Mouse (Mus musculus) heart, adult 18-20 months (tissue): ENCODE data around the gene Wdr77. TPM values are rescaled to one million over a fixed set of nuclear protein-coding genes. Genes with fewer than 3 reads are reported as not detected.
A peak's percentile ranks its signal among the peaks of the same experiment; 100 is the strongest.
"Not testable (repeated sequence)": the region's sequence is repeated elsewhere in the genome, so short reads cannot be mapped to it uniquely, and the experiment has no call there.

Experiments used
- DNase-seq, 2 experiments: peaks; one replicate each; pipeline ENCODE4 v3.0.0; 2021 to 2022; ENCODE audit warnings: mixed read lengths in 1 of 2
- total RNA-seq, 2 experiments: library from RNA; stranded (reverse); gene quantifications; 2 replicates each; pipeline ENCODE4 v1.2.3; 2021

The Wdr77 gene
- total RNA-seq, 2 experiments from 2014 or later, result 40.8 to 51.0 TPM

- no peak for DNase-seq
These were observed 23.1 kb upstream of the Wdr77 start for GRCm38 (mm10) chr3:105936111-105936510.

GRCm38 (mm10) chr3:105951348-105951747, 7.8 kb upstream of the Wdr77 start:
- no peak for DNase-seq

GRCm38 (mm10) chr3:105957235-105957634, 1.9 kb upstream of the Wdr77 start:
- no peak for DNase-seq

GRCm38 (mm10) chr3:105958204-105958603, 965 bp upstream of the Wdr77 start:
- DNase-seq, result no peak

- DNase-seq, result no peak
These were observed 416 bp downstream of the Wdr77 start for GRCm38 (mm10) chr3:105959585-105959984.

- no peak for DNase-seq
These were observed 830 bp downstream of the Wdr77 start, which contains the start of gene Atp5f1 for GRCm38 (mm10) chr3:105959999-105960398. Gene Atp5f1 (minus strand): TSS chr3:105960099.

GRCm38 (mm10) chr3:105960700-105961099, 1.5 kb downstream of the Wdr77 start:
- no peak for DNase-seq

- DNase-seq, result no peak
These were observed 12.8 kb downstream of the Wdr77 start for GRCm38 (mm10) chr3:105971831-105972446.

GRCm38 (mm10) chr3:105973411-105973810, 14.2 kb downstream of the Wdr77 start, which contains the start of gene Ovgp1:
Gene Ovgp1 (plus strand): TSS chr3:105973711.
- no peak for DNase-seq

GRCm38 (mm10) chr3:105974174-105974573, 15.0 kb downstream of the Wdr77 start:
- DNase-seq, result no peak

GRCm38 (mm10) chr3:105989611-105990010, 30.4 kb downstream of the Wdr77 start:
- DNase-seq, result not testable (repeated sequence)

- DNase-seq, result peak; percentile 27 to 79
These were observed 32.6 kb downstream of the Wdr77 start for GRCm38 (mm10) chr3:105991653-105992283.

- no peak for DNase-seq
These were observed 35.6 kb downstream of the Wdr77 start for GRCm38 (mm10) chr3:105994730-105995129.

- no peak for DNase-seq
These were observed 41.7 kb downstream of the Wdr77 start for GRCm38 (mm10) chr3:106000707-106001375.

- DNase-seq, result peak; percentile 6 to 16
These were observed 42.5 kb downstream of the Wdr77 start for GRCm38 (mm10) chr3:106001416-106002370.

- not testable (repeated sequence) for DNase-seq
These were observed 44.2 kb downstream of the Wdr77 start for GRCm38 (mm10) chr3:106003360-106003759.

GRCm38 (mm10) chr3:106014546-106014945, 55.4 kb downstream of the Wdr77 start, which contains the start of gene Pifo:
Gene Pifo (minus strand): TSS chr3:106014646.
- no peak for DNase-seq

Other genes starting within 250 kb of the Wdr77 start
- gene Rap1a, start 158.0 kb upstream of the Wdr77 start, total RNA-seq, result 100 to 1,000 TPM; 106 to 109 TPM
- gene Adora3, start 88.5 kb upstream of the Wdr77 start, total RNA-seq, result not detected
- under 1 TPM in 1 of 2 experiments, not detected in 1; 0.30 TPM for gene Tmigd3, start 88.5 kb upstream of the Wdr77 start, total RNA-seq
- under 1 TPM; 0.15 to 0.41 TPM for gene I830077J02Rik, start 26.7 kb upstream of the Wdr77 start, total RNA-seq
- gene Atp5f1, start 730 bp downstream of the Wdr77 start, total RNA-seq, result 1,000 to 10,000 TPM; 1,228 to 1,265 TPM
- gene Ovgp1, start 14.3 kb downstream of the Wdr77 start, total RNA-seq, result under 1 TPM in 1 of 2 experiments, not detected in 1; 0.31 TPM
- gene Pifo, start 55.3 kb downstream of the Wdr77 start, total RNA-seq, result under 1 TPM in 1 of 2 experiments, not detected in 1; 0.64 TPM
- gene Chil5, start 73.4 kb downstream of the Wdr77 start, total RNA-seq, result not detected
- gene Chia1, start 153.9 kb downstream of the Wdr77 start, total RNA-seq, result not detected
- gene Chil3, start 208.2 kb downstream of the Wdr77 start, total RNA-seq, result not detected